In the genomic region with DNA sequence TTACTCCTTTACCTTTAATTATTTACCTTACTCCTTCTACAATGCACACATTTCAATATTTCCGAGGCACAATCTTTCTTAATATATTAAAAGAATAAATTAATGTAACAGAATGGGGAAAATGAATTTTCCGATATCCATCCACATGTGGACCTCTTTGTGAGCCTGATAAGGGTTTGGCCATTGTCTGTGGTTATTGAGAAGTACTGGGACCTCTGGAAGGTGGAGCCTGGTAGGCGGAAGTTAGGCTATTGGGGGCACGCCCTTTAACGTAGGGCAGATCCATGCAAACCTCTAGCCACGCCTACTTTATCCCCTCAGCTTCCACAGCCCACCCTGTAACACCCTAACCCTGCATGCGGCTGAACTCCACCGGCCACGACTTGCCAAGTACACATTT, we compare ENCODE assay signal across 23 mouse cellular contexts.
"Had no signal": no experiment of that assay in that cellular context is flagged by ENCODE, and none has a peak within 500 bp of the region (broad histone marks: within the 10 kb centered on the region; RNA-seq: fewer than 3 reads in every experiment).

No protein-coding gene starts in this region.

- H3K27me3 ChIP-seq: heart, embryonic 13.5 days; heart, embryonic 15.5 days; hindbrain, embryonic 12.5 days; intestine, embryonic 15.5 days; limb, embryonic 13.5 days; limb, embryonic 15.5 days; liver, embryonic 12.5 days had no signal

- DNase-seq: gastrocnemius, adult 2 months; gastrocnemius, postnatal 10 days; gastrocnemius, postnatal 25 days; heart, adult 18-20 months; heart, postnatal 14 days; heart, postnatal 4 days; kidney, adult 18-20 months; kidney, adult 8-10 months; kidney, postnatal 10 days; kidney, postnatal 25 days; kidney, postnatal 4 days had no signal

- H3K9me3 ChIP-seq: heart, embryonic 13.5 days; heart, embryonic 15.5 days; hindbrain, embryonic 10.5 days; hindbrain, embryonic 12.5 days; intestine, embryonic 15.5 days; limb, embryonic 13.5 days; limb, embryonic 15.5 days; liver, embryonic 12.5 days had no signal

- H3K4me1 ChIP-seq: heart, embryonic 15.5 days; hindbrain, embryonic 10.5 days; hindbrain, embryonic 12.5 days had no signal

- H3K27ac ChIP-seq: gastrocnemius, adult 2 months; heart, embryonic 13.5 days; heart, embryonic 15.5 days; hindbrain, embryonic 10.5 days; hindbrain, embryonic 12.5 days; hindbrain, embryonic 14.5 days; intestine, embryonic 15.5 days; layer of hippocampus, adult 2 months; left cerebral cortex, adult 2 months; limb, embryonic 13.5 days; limb, embryonic 15.5 days; liver, embryonic 12.5 days; liver, embryonic 14.5 days had no signal

- H3K4me3 ChIP-seq: gastrocnemius, adult 2 months; heart, embryonic 13.5 days; heart, embryonic 15.5 days; hindbrain, embryonic 10.5 days; hindbrain, embryonic 12.5 days; intestine, embryonic 15.5 days; layer of hippocampus, adult 2 months; left cerebral cortex, adult 2 months; limb, embryonic 13.5 days; limb, embryonic 15.5 days; liver, embryonic 12.5 days had no signal

- H3K36me3 ChIP-seq: heart, embryonic 13.5 days; heart, embryonic 15.5 days; hindbrain, embryonic 10.5 days; hindbrain, embryonic 12.5 days; intestine, embryonic 15.5 days; limb, embryonic 13.5 days; limb, embryonic 15.5 days; liver, embryonic 12.5 days had no signal
